Mouse (Mus musculus) layer of hippocampus, adult 9-10 months (tissue): ENCODE results near the gene Myh9.
A peak's percentile ranks its signal among the peaks of the same experiment; 100 is the strongest.

Experiments used
- DNase-seq: peaks from one replicate; pipeline ENCODE4 v3.0.0; 2022; ENCODE audit warnings: low spot score

Gene Myh9

GRCm38 (mm10) chr15:77788356-77788755, 53.6 kb downstream of the Myh9 start:
- no peak for DNase-seq

- no peak for DNase-seq
Measured at GRCm38 (mm10) chr15:77785807-77786206, 56.2 kb downstream of the Myh9 start.

DNA sequence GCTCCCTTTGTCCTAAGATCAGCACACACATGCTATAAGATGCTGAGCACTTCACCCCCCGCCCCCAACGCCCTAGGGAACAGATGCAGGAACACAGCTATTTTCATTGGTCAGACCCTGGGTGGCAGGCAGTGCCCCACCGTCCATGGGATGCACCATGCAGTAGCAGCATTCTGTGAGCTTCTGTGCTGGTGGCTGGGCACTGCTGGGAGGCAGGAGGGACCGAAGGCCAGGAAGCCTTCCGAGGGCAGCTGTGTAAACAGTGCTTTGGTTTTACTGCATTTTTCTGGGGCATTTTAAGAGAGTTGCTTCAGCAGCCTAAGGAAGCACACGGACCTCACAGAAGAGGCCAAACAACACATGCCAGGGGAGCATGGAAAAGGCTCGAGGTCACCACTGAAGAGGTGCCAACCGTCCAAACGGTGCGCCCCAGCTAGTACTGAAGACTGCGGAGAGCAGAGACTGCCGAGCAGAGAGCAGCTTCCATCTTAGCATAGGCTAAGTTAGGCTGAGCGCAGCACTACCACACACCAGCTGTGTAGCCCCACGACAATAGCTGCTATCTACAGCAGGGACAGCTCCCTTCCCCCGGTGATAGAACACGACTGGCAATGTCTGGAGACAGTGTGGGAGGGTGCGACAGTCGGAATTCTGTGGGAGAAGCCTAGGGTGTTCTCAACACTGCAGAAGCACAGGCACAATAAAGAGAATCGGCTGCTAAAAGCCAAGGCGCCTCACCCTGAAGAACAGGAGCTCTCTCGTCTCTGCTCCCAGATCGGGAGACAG, 57.7 kb downstream of the Myh9 start:
- no peak for DNase-seq

DNA sequence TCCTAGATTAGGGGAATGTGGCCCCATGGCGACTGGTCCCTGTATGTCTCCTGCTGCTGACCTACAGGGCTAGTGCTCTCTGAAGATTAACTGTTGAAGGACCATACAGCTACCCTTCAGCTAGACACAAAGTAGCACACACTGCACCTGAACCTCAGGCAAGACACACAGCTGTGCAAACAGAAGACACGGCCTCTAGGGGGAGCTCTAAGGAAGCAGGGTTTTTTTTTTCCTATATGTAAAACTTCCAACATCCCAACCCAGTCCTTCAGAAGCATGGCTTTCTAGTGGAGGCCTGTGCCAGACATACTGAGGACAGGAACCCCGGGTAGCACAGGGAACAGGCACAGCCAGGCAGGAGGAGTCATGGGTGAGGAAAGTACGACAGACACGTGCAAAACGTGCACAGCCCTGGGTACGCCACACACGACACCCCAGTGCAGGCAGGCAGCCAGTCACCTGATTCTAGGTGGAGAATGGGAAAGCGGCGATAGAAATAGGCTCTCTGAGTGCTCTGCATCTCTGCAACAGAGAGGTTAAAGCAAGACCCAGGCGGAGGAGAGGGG, 59.4 kb downstream of the Myh9 start:
- no peak for DNase-seq

- DNase-seq = no peak
Measured at GRCm38 (mm10) chr15:77775186-77775963, 66.6 kb downstream of the Myh9 start.

- no peak for DNase-seq
Measured at GRCm38 (mm10) chr15:77774303-77774702, 67.7 kb downstream of the Myh9 start.

GRCm38 (mm10) chr15:77773099-77773915, 68.7 kb downstream of the Myh9 start:
- no peak for DNase-seq

DNA sequence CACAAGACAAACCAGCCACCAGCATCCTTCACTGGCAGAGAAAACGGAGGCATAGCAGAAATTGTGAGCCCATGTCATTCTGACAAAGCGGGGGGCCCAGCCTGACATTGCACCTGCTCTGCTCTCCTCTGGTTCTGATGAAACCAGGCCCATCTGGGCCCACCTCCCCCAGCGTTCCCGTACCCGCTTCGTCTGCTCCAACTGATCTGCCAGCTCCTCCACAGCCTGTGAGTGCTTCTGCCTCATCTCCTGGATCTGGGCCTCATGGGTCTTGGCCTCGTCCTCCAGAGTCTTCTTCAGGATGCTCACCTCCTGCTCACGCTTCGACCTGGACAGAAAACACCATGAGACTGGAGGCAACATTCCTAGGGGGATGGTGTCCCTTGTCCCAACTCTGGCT, 71.0 kb downstream of the Myh9 start:
- DNase-seq = no peak

DNA sequence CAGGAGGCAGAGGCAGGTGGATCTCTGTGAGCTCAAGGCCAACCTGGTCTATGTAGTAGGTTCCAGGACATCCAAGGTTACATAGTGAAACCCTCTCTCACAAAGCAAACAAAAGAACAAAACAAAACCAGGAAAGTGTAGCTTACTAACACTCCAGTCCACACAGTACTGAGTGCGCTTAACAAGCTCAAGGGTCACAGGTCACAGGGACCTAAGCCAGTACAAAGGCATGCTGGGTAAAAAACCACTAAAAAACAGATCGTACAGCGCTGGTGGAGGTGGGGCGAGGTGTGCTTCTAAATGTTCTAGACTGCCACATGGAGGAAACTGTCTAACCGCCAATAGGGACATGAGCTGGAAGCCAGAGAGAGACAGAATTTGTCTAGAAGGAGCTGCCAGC, 71.6 kb downstream of the Myh9 start:
- DNase-seq = no peak

DNA sequence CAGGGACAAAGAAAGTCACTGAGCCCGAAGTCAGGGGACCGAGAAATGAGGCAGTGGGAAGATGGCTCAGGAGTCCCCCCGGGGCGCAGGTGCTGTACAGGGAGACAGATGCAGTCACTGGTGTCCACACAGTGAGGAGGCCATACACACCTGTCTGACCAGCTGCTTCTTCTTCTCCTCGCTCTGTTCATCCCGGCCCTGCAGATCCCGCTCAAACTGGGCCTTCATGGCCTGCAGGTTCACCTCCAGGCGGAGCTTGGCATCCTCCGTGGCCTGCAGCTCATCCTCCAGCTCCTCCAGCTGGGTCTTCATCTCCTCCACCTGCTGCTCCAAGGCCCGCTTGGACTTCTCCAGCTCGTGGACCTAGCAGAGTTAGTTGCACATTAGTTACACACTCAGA, 75.0 kb downstream of the Myh9 start:
- DNase-seq = no peak

DNA sequence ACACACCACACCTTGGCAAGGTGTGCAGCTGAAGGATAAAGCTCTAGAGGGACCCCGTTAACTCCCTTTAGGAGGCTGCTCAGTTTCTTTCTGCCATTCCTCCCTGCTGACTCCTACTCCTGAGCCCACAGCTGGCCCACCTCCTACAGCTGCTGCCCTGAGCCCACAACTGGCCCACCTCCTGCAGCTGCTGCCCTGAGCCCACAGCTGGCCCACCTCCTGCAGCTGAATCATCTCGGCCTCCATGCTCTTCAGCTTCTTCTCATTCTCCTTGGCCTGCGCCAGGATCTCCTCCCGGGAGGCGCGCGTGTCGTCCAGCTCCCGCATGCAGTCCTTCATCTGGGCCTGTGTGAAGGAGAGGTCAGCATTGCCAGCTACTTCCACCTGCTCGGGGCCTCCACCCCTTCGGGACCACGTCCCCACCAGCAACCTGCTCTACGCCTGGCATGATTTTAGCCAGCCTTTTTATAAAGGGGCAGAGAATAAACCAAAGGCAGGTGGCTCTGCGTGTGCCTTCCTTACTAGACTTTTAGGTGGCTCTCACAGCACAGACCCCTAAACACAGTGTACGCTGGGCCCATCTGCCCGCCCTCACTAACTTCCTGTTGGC, 76.4 kb downstream of the Myh9 start:
- DNase-seq = no peak

DNA sequence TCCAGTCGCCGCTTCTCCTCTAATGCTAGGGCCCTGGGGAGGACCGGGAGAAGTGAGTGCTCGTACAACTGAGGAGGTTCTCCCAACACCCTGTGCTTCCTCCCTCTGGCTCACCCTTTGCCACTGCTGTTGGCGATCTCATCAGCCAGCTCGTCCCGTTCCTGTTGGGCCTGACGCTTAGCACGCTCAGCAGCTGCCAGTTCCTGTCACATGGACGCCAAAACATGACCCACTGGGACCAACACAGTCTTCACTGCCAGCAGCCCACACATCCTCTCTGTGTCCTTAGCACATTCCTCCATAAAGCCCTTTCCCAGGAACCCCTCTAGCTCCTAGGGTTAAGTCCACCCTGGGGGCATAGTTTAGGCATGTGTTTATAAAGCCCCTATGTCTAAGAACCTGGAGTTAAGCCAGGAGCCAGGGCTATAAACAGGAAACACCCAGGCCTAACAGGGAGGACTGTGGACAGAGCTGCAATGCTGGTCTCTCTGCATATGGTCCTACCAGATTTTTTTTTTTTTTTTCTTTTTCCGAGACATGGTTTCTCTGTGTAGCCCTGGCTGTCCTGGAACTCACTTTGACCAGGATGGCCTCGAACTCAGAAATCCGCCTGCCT, 77.5 kb downstream of the Myh9 start:
- DNase-seq = no peak

GRCm38 (mm10) chr15:77763702-77764101, 78.3 kb downstream of the Myh9 start:
- no peak for DNase-seq

DNA sequence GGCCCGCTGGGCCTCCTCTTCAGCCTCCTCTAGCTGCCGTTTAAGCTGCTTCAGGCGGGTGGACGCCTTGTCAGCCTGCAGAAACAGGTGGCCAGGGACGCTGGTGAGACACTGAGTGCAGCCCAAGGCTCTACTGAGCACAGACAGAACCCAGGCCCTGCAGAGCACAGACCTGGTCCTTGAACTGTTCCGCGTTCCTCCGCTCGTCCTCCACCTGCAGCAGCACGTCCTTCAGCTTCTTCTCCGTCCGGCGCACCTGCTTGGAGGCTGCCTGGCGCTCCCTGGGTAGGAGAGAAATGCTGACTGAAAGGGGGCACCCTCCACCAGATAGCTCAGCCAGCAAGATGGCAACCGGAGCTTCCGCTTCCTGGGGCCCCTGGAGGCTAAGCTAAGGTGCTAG, 78.9 kb downstream of the Myh9 start:
- no peak for DNase-seq

DNA sequence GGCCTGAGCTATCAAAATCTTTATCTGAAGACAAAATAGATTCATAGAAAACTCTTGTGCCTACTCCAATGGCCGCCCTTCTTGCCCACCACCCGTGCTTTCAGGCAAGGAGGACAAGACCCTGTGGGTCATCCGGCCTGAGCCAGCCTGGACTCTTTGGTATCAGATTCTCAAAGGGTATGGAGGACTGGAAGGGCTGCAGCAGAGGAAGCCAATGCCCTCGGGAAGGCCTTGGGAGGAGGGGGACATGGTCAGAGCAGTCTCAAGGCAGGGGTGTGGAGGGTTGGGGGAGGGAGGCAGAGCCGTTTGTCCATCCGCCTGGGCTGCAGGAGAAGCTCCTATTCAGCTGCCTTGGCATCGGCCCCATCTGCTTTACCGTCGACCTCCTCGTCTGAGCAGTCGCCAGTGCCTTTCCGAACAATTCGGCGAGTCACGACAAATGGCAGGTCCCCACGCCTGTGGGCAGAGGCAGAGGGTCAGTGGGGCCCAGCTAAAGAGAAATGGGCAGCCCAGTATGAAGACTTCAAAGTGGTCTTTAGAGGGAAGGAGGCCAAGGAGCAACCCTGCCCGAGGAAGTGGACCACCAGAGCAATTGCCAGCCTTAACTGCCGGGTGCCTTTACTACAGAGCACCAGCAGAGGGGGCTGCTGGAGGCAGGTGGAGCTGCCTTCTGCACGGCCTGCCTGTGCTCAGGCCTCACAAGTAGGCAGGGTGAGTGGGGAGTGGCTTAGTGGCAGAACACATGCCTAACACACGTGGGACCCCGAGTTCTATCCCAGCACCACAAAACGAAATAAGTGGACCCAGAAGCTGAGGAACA, 80.2 kb downstream of the Myh9 start:
- DNase-seq = no peak

DNA sequence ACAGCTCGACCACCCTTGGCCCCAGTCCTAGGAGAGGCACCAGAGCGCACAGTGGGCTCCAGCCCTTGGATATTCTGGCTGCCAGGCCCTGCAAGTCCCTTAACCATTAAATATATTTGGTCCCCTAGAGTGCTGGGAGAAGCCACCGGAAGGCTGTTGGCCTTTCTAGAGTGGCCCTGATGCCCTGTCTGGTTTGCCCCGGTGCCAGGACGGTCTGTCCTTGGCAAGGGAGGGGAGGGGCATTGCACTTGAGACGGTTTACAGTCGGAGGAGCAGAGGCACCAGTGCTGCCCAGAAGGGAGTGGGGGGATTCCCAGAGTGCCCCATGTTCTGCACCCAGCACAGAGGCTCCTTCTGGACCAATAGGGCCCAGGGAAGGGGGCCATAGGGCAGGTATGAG, 80.9 kb downstream of the Myh9 start:
- no peak for DNase-seq

DNA sequence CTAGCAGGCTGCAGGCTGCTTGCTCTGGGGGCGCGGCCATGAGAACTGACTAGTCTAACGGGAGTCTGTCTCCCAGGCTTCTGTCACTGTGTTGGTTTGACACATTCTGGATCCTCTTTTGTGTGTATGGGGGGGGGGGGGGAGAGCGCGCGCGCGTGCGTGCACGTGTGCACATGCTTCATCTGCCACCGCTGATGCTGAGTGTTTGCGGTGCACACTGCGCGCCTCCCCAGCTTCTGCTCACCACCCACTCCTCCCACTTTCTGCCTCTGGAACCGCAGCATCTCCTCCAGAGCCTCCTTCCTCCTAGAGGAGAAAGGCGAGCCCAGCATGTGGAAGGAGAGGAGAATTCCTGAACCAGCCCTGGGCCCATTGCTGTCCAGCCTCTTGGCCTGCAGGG, 81.9 kb downstream of the Myh9 start:
- DNase-seq = no peak

DNA sequence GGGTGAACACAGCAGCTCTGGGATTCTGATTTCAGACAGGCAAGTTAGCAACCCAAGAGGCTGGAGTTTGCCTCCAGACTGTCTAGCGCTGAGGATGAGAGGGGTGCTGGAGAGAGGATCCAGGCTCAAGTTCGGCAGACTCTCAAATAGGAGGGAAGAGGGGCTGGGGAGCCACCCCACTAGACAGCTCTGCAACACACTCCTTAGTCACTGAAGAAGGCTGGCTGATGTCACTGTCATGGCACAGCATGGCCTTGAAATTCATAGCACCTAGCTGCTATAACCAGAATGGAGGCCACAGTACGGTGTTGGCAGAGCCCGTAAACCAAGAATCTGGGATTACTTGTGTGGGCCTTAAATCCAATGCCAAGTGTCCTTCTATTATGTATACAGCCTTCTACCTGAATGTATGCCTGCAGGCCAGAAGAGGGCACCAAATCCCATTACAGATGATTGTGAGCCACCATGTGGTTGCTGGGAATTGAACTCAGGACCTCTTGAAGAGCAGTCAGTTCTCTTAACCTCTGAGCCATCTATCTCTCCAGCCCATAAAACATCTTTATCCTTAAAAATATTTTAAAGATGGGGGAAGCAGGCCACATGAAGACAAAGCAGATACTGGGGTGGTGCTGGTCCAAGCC, 84.3 kb downstream of the Myh9 start:
- DNase-seq = no peak

GRCm38 (mm10) chr15:77756848-77757247, 85.1 kb downstream of the Myh9 start, which contains the start of gene Apol8:
Gene Apol8 (minus strand): TSS chr15:77757003.
- DNase-seq = peak; percentile 59

DNA sequence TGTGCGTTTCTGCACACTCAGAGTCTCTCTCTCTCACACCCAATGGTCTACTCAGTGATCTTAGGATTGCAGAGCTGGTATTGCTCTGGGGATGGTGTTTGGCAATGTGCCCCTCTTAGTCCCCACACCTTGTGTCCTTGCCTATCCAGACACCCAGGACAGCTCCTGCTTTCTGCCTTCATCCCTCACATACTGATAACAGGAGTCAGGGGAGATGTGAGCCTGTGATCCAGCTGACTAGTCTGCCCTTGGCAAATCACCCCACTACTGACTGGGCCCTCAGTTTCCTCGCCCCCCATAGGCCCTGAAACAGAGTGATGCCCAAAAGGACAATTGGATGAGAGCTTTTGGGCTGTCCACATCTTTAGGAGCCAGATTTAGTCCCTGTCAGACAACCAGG, 85.9 kb downstream of the Myh9 start:
- DNase-seq = no peak
